Mouse (Mus musculus) limb, embryonic 14.5 days (tissue): ENCODE measurements at regions not wholly inside any gene's neighbourhood (a gene's known extent, or its start where the extent isn't known, plus 50 kb on each side); places are given as distances from the start of the nearest gene placed in this dataset.
"Not testable (repeated sequence)": the region's sequence is repeated elsewhere in the genome, so short reads cannot be mapped to it uniquely, and the experiment has no call there.

Experiments used
- ATAC-seq: fragments of 200-750 bp; cut with Nextera tagmentation; 2 replicates; pipeline ENCODE4 v1.8.0; 2017; ENCODE audit warnings: low read depth, moderate number of reproducible peaks, moderate TSS enrichment; ENCODE audit not compliant: low FRiP score
- DNase-seq: peaks from one replicate; pipeline ENCODE4 v3.0.0-alpha.2; 2015; ENCODE audit warnings: low spot score
- H3K27ac ChIP-seq: fragments of 300-500 bp; sonication (generic); replicated peaks from 2 replicates; pipeline ENCODE4 v1.5.1; 2014; ENCODE audit warnings: low read depth, mild to moderate bottlenecking, low read length, moderate library complexity, mixed read lengths
- H3K27me3 ChIP-seq: fragments of 300-500 bp; sonication (generic); 2 replicates; pipeline ENCODE4 v1.6.1; 2014; ENCODE audit warnings: low read length, mixed read lengths; ENCODE audit not compliant: control insufficient read depth, insufficient read depth
- H3K36me3 ChIP-seq: fragments of 300-500 bp; sonication (generic); 2 replicates; pipeline ENCODE4 v1.6.1; 2014; ENCODE audit warnings: mild to moderate bottlenecking, low read length, moderate library complexity, mixed read lengths; ENCODE audit not compliant: control insufficient read depth, insufficient read depth
- H3K4me1 ChIP-seq: fragments of 300-500 bp; sonication (generic); 2 replicates; pipeline ENCODE4 v1.6.1; 2014; ENCODE audit warnings: antibody characterized with exemption, low read length, mixed read lengths; ENCODE audit not compliant: control insufficient read depth, insufficient read depth
- H3K4me2 ChIP-seq: fragments of 300-500 bp; sonication (generic); replicated peaks from 2 replicates; pipeline ENCODE4 v1.6.1; 2014; ENCODE audit warnings: low read depth, mild to moderate bottlenecking, low read length, moderate library complexity; ENCODE audit not compliant: severe bottlenecking
- H3K4me3 ChIP-seq: fragments of 300-500 bp; sonication (generic); replicated peaks from 2 replicates; pipeline ENCODE4 v1.5.1; 2014; ENCODE audit warnings: low read length
- H3K9ac ChIP-seq: fragments of 300-500 bp; sonication (generic); 2 replicates; pipeline ENCODE4 v1.6.1; 2014; ENCODE audit warnings: mild to moderate bottlenecking, low read depth, low read length, moderate library complexity; ENCODE audit not compliant: severe bottlenecking
- H3K9me3 ChIP-seq: fragments of 300-500 bp; sonication (generic); 2 replicates; pipeline ENCODE4 v1.6.1; 2016; ENCODE audit warnings: low read length; ENCODE audit not compliant: control insufficient read depth
- POLR2A ChIP-seq: fragments of 200-500 bp; IDR thresholded peaks from 2 replicates; pipeline ENCODE4 v1.8.0; 2012; ENCODE audit warnings: inconsistent platforms, mild to moderate bottlenecking, moderate library complexity, borderline replicate concordance; ENCODE audit not compliant: insufficient read depth, insufficient read length; ENCODE audit errors: extremely low read depth
- WGBS: fragments of 180-500 bp; shearing (Covaris S2); extraction: QIAGEN DNeasy Blood & Tissue Kit; methylation state at CpG from one replicate; pipeline ENCODE4 v1.1.7; 2014; 5-methylcytosine and 5-hydroxymethylcytosine counted together

GRCm38 (mm10) chr6:82204821-82205566, 164.2 kb downstream of the Eva1a start:
- ATAC-seq: no peak
- no peak overlapping the region for H3K4me2 ChIP-seq
- H3K9me3 ChIP-seq: no peaks in the 10 kb centered on the region
- no peaks in the 10 kb centered on the region for H3K4me1 ChIP-seq
- H3K27ac ChIP-seq: no peak overlapping the region
- TF ChIP-seq POLR2A: no peak
- DNase-seq: no peak
- H3K27me3 ChIP-seq: no peaks in the 10 kb centered on the region
- no peak overlapping the region for H3K4me3 ChIP-seq
- no peaks in the 10 kb centered on the region for H3K36me3 ChIP-seq
- no peak overlapping the region for H3K9ac ChIP-seq
- 74% methylated on average over 8 of the region's 8 CpGs for WGBS

GRCm38 (mm10) chr6:82237834-82238233, 164.3 kb upstream of the Tacr1 start:
- H3K4me2 ChIP-seq: no peak overlapping the region
- H3K9ac ChIP-seq: no peak overlapping the region
- H3K27me3 ChIP-seq: no peaks in the 10 kb centered on the region
- WGBS: 19% methylated on average over 5 of the region's 5 CpGs
- DNase-seq: no peak
- H3K27ac ChIP-seq: no peak overlapping the region
- no peaks in the 10 kb centered on the region for H3K36me3 ChIP-seq
- TF ChIP-seq POLR2A: no peak
- no peaks in the 10 kb centered on the region for H3K4me1 ChIP-seq
- no peaks in the 10 kb centered on the region; the same call in 1 of the 2 replicates for H3K9me3 ChIP-seq
- no peak for ATAC-seq
- H3K4me3 ChIP-seq: no peak overlapping the region

- WGBS: 60% methylated on average over 7 of the region's 7 CpGs
- no peak for TF ChIP-seq POLR2A
These were observed 161.4 kb upstream of the Tacr1 start for GRCm38 (mm10) chr6:82240584-82241245.

GRCm38 (mm10) chr6:82247652-82248051, 154.5 kb upstream of the Tacr1 start:
- H3K9me3 ChIP-seq, H3K27ac ChIP-seq, H3K4me2 ChIP-seq, H3K27me3 ChIP-seq, H3K4me1 ChIP-seq, H3K36me3 ChIP-seq, H3K4me3 ChIP-seq, ATAC-seq, DNase-seq, H3K9ac ChIP-seq: not testable (repeated sequence)
- WGBS: 69% methylated on average over 1 of the region's 1 CpGs

More at GRCm38 (mm10) chr6:82240584-82241245, 161.4 kb upstream of the Tacr1 start:
- Histone ChIP-seq H3K27ac (no peak overlapping the region), H3K9me3 (no peaks in the 10 kb centered on the region), H3K4me1 (no peaks in the 10 kb centered on the region), H3K9ac (no peak overlapping the region), H3K27me3 (no peaks in the 10 kb centered on the region), H3K36me3 (no peaks in the 10 kb centered on the region), H3K4me3 (no peak overlapping the region), H3K4me2 (no peak overlapping the region)
- no peak for ATAC-seq
- DNase-seq: no peak

DNA sequence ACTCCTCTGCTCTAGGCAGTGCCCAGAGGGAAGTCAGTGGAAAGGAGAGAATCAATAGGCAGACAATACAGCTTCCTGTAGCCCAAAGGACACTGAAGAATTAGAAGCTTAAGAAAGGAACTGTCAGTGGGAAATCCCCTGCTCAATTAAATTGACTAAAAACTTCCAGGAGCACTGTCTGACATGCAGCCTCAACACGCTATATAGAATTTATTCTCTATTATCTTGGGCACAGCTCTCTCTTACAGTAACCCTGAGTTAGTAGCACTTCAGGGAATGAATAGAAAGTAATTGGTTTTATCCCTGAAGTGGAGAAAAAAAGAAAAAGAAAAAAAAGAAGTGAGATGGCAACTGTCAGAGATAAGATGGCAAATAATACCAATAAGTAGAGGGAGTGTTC, 117.6 kb upstream of the Tacr1 start:
- no peak for DNase-seq
- WGBS: 85% methylated on average over 1 of the region's 1 CpGs
- no peaks in the 10 kb centered on the region for H3K27me3 ChIP-seq
- no peaks in the 10 kb centered on the region for H3K36me3 ChIP-seq
- ATAC-seq: no peak
- no peak overlapping the region for H3K9ac ChIP-seq
- H3K4me1 ChIP-seq: no peaks in the 10 kb centered on the region
- no peak overlapping the region for H3K4me3 ChIP-seq
- TF ChIP-seq POLR2A: no peak
- no peak overlapping the region for H3K4me2 ChIP-seq
- H3K27ac ChIP-seq: no peak overlapping the region
- no peaks in the 10 kb centered on the region for H3K9me3 ChIP-seq
